Mouse (Mus musculus): ENCODE measurements at regions not wholly inside any gene's neighbourhood (a gene's known extent, or its start where the extent isn't known, plus 50 kb on each side); places are given as distances from the start of the nearest gene placed in this dataset.

- CTCF ChIA-PET, result no interaction called here
These were observed 103.7 kb upstream of the Arhgap5 start for GRCm38 (mm10) chr12:52400099-52400498.

DNA sequence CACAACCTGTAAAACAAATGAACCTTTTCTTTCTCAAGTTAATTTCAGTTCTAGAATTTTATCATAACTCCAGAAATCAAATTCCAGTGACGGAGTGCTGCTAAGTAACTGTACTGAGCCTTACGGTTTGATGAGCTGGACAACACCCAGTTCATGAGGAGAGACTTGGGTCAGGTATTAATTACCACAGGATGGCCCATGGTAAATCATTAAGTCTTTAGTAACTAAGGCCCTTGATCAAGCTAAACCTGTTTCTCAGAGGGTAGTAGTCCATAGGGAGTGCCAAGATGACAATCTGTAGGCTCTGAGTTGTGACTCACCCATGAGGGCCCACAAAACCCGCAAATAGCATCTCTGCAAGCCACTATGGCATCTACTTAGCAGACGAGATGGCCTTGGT lies 101.1 kb upstream of the Arhgap5 start:
- CTCF ChIA-PET, result no interaction called here

DNA sequence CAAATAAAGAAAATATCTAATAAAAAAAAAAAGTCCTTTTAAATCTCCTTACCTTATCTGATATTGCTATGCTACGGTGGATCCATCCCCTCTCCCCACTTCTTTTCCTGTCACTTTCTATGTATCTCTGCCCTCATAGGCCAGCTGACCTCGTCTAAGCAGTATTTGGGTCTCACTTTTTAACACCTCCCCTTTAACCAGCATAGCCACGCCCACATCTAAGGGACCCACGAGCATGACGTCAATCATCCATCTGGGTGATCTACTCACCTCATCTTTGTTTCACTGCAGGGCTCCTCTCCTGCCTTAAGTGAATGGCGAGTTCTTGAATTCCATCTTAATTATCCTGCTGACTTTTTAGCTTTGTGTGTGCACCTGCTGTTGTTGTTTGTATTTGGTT lies 97.4 kb upstream of the Arhgap5 start:
- CTCF ChIA-PET, result no interaction called here

GRCm38 (mm10) chr12:52408307-52408895 lies 95.4 kb upstream of the Arhgap5 start:
- CTCF ChIA-PET, result no interaction called here

DNA sequence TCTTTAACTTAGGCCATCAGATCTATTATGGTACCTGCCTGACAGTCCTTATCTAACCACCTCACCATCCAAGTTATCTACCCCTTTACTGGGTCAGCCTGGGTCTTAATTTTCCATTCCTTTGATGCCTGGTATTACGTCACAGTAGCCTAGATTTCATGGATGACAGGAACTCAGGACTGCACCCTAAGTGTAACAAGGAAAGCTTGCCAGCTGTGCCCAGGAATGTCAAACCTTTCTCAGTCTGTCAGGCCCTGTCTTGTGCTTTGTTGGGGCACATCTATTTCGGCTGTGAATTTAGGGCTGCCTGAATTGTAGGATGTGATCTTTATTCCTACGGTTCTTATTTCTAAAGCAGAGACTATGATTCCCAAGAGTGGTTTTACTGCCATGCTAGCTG lies 94.6 kb upstream of the Arhgap5 start:
- CTCF ChIA-PET, result no interaction called here

DNA sequence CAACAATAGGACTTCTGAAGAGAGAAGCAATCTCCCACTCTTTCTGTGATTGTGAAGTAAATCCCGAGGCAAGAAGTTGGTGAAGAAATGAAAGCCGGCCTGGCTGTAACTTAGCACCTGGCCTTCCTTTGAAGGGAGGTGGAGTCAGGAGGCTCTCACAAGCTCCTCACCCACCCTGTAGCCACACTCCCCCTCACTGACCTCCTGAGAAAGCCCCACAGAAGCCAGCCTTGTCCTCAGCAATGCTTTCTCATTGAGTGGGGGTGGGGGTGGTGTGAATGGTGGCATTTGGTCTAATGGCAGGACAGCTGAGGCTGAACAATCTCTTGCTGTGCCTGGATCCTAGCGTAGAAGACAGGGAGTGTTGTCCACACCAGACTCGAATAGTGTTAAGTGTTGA lies 91.6 kb upstream of the Arhgap5 start:
- CTCF ChIA-PET, result no interaction called here

- CTCF ChIA-PET, result no interaction called here
These were observed 90.7 kb upstream of the Arhgap5 start for GRCm38 (mm10) chr12:52413046-52413473.

DNA sequence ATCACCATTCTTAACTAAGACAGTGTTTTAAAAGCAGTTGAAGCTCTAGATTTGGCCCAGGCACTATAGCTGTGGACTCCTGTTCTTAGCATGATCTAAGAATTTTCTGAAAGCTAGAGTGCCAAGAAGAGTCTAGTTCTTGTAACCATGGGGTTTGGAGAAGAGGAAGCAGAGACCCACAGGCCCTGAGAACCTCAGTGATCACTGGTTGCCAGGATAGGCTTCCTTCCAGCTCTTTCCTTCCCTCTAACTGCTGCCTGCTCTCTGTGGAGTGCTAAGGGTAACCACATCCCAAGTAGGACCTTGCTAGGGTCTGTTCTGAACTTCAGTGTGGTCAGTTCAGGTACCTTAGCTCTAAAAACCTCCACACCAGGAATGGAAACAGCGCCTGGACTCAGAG lies 81.0 kb upstream of the Arhgap5 start:
- CTCF ChIA-PET, result no interaction called here

GRCm38 (mm10) chr12:52424336-52425034 lies 79.3 kb upstream of the Arhgap5 start:
- CTCF ChIA-PET, result interaction anchor here (0.6 kb wide), 1 partner anchor 122 kb away, joined by 3 read pairs; no protein-coding TSS in a partner anchor

GRCm38 (mm10) chr12:52429935-52430334 lies 73.8 kb upstream of the Arhgap5 start:
- CTCF ChIA-PET, result no interaction called here

DNA sequence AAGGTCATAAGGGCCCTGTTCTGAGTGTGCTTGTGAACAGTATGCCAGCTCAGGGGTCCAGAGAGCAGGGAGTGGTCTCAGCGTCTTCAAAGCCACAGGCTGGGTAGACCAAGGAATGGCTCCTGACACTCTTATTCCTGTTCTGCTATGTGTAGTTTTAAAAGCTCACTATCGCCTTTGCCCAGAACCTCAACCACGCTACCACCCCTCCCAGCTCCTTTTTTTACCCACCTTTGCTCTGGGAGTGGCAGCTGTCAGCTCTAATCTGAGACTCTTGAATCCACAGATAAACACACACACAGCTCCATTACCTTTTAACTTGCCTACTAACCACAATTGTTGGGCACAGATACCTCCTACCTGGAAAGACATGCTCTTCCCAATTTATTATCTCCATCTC lies 71.8 kb upstream of the Arhgap5 start:
- CTCF ChIA-PET, result no interaction called here

DNA sequence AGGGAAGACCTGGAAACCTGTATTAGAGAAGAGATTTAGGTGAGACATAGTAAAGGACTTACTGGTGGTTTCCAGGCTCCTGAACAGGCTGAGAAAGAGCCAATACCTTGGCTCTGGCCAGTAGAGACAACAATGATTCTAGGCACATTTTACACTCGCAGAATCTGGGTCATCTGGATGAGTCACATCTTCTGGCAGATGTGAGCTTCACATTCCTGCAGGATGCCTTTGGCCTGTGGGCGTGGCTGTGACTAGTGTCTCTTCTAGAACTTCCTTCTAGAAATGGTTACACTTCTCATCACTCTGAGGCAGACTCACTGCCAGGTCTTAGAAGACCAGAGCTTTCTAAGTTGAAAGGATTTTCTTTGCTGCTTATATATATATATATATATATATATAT lies 69.8 kb upstream of the Arhgap5 start:
- CTCF ChIA-PET, result no interaction called here

GRCm38 (mm10) chr12:52435321-52435720 lies 68.5 kb upstream of the Arhgap5 start:
- CTCF ChIA-PET, result no interaction called here

- CTCF ChIA-PET, result no interaction called here
These were observed 68.0 kb upstream of the Arhgap5 start for GRCm38 (mm10) chr12:52435795-52436211.

DNA sequence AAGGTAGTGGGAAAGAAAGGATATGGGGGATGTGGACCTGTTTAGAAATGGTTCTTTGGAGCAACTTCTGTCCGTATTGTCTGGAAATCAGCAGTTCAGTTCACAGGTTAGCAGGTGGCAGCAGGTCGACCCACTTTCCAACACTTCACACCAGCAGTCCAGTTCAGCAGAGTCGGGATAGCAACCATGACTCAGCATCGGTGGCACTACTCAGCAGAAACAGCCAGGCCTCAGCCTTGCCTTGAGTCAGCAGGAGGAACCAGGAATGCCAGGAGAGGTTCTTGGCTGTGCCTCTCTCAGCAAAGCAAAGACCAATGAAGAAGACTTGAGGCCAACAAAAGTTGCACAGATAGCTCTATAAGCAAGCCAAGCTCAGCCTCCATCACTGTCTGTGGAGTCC lies 66.8 kb upstream of the Arhgap5 start:
- CTCF ChIA-PET, result no interaction called here

- CTCF ChIA-PET, result no interaction called here
These were observed 64.5 kb upstream of the Arhgap5 start for GRCm38 (mm10) chr12:52439241-52439640.

DNA sequence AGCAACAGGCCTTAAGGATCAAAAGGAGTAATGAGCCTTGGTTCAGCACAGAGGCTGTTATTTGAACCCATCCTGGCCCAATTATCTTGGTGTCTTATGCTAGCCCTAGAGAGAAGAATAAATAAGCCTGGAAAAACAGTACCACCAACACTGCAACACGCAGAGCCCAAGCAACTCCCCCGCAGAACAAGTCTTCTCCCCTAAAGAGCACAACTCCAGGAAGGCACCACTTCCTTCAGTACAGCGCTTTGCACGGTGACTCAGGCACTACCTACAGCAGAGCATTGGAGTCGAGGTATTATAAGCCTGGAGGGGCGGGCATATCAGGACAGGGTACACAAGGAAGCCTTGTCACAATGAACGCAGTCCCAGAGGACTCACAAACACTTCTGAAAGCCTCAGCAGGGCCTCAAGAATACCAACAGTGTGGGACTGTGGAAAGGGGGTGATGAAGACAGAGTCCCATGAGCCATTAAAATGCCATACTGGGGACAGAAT lies 62.9 kb upstream of the Arhgap5 start:
- CTCF ChIA-PET, result no interaction called here

DNA sequence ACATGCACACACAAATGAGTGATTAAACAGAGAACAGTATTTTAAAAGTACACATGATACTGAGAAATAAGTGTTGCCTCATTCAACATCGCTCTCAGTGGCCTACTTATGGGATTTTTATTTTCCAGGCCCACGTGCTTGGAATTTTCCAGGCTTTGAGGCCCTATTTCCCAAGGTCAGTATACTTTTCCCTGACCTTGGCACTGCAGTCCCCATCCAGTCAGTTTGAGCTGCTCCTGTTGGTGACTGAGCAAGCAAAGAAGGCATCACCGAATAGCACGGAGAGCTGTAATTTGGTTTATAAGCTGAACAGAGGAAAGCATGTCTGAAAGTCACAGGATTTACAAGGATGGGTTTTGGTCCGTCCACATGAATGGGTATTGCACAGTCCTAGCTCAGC lies 61.4 kb upstream of the Arhgap5 start:
- CTCF ChIA-PET, result no interaction called here

DNA sequence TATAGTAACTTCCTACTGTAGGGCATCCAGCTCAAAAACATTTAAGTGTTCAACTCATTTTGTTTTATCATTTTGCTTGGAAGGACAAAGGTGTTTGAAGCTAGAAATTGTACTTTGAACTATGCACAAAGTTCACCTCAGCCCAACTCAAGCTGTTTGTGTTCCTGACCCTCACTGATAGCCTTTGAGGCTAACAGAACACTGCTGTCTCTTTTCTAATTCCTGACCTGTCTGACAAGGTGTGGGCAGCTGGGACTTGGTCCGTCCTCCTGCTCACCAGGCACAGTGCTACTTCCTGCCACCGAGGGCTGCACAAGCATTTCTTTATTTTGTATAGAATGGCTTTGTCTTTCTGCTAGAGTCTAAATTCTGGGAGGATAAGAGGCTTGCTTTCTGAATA lies 58.0 kb upstream of the Arhgap5 start:
- CTCF ChIA-PET, result interaction anchor here (0.7 kb wide), 1 partner anchor 155 kb away, joined by 6 read pairs; no protein-coding TSS in a partner anchor

DNA sequence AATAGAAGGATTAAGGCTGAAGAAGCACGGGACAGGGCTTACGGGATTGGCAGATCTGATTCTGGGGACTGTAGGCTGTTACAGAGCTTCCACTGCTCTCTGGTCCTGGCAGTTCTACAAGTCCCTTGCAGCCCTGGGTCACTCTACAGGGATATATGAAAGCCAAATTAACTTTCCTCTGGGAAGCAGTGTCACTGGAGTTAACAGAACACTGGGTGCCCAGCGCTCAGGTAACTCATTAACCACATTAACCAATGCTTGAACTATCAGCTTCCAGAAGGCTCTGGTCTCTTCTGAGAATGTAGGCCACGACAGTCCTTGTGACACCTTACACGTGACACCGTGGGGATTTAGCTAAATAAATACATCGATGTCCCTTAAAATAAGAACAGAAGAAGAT lies 57.3 kb upstream of the Arhgap5 start:
- CTCF ChIA-PET, result no interaction called here

GRCm38 (mm10) chr12:52447482-52447881 lies 56.3 kb upstream of the Arhgap5 start:
- CTCF ChIA-PET, result no interaction called here

DNA sequence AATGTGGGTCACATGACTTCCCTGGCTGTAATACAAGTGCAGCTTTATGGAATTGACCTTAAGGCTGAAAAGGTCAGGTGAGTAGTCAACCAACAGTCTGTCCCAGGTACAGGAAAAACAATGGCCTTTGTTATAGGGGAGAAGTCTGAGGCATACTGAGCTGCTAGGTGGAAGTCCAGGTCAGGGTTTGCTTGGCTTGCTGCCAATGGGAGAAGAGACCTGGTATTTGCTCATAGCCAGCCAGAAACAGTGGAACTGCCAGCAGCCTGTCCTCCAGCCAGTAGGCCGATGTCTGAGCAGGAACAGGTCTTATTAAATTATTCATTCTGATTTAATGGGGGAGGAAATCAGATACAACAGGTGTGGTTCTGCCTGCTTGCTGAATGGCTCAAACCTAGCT lies 55.6 kb upstream of the Arhgap5 start:
- CTCF ChIA-PET, result no interaction called here

DNA sequence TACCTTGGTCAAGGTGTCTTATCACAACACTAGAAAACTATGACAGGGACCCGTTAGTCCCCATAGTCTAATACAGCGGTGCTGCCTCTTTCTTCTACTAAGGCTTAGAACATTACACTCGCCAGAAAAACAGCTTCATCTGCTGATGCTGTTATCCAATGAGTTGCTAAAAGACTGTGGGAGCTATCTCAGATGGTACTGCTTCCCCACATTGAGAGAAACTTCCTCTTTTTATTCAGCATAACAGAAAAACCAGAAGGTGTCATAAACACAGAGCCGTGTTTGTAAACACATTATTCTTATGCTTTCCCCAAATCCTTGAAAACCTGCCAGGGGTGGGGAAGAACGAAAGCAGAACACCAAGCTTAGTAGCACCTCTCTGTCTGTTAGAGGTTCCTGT lies 49.9 kb upstream of the Arhgap5 start:
- CTCF ChIA-PET, result no interaction called here

Data from spleen, embryonic (tissue).